Mouse (Mus musculus): ENCODE measurements at regions not wholly inside any gene's neighbourhood (a gene's known extent, or its start where the extent isn't known, plus 50 kb on each side); places are given as distances from the start of the nearest gene placed in this dataset.

DNA sequence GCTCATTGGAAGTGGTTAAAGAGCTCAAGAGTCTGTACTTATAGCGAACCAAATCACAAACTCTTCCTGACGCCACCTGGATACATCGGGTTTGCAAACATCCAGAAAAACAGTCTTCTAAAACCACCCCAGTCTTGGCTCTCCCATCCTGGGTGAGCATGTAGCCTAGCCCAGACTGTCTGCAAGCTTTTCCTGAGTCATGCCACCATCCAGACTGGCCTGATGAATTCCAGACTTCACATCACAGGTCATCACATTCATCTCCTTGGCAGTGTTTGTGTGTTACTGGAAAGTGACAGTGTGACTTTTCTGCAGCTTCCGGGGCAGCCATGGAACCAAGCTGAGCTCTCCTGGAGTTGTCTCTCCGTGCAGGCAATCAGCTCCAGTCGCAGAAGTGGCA lies 90.9 kb upstream of the Map1b start:
- TF ChIP-seq POLR2A (IDR thresholded peaks at IDR 0.05; ENCODE audit: insufficient read depth, low read depth, low read length): no peak
- TF ChIP-seq EP300 (IDR thresholded peaks at IDR 0.05; ENCODE audit: insufficient read depth, low read depth, low read length): no peak
